Comparison of ENCODE assay signal across 22 mouse cellular contexts in the genomic region with DNA sequence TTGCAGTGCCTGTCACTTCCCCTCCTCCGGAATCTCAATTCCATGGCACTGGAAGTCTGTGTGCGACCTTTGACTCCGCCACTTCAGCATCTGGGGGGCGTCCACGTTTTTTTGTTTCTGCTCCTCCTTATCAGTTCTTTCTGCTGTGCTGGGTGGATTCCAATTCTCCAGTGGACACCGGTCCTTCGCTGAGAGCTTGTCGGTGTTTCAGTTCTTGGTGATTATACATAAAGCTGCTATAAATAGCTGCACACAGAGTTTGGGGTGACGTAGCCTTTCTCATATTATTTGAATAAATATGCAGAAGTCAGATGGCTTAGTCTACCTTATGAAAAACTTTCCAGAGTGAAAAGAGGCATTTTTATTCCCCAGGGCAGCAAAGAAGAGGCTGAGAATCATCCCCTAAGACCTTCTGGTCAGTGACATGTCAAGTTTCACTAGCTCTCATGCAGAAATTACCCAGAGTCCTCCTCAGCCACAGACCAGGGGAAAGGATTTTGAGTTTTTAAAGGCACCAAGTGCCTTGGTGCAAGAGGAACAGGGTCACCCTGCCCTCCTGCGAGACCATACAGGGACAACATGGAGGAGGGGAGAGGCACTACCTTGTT. TPM values are rescaled to one million over a fixed set of nuclear protein-coding genes. Genes with fewer than 3 reads are reported as not detected.
DNase-seq lines count a peak whose midpoint lies in the region; ATAC-seq and TF ChIP-seq lines count a peak whose summit lies in the region.
"Had no signal": no experiment of that assay in that cellular context is flagged by ENCODE, and none has a peak within 500 bp of the region (broad histone marks: within the 10 kb centered on the region; RNA-seq: fewer than 3 reads in every experiment).

No protein-coding gene starts in this region.

- no peak; the same call in 1 of the 2 replicates for TF ChIP-seq RAD21 in CH12.LX (IDR thresholded peaks at IDR 0.05; ENCODE audit: low read depth, low read length)

- peak; percentile 73 for ATAC-seq in heart, embryonic 14.5 days (ENCODE audit: insufficient number of reproducible peaks, insufficient read depth, low FRiP score, low read depth)
- ATAC-seq in lung, postnatal 0 days = no peak
- no peak for ATAC-seq in intestine, postnatal 0 days
- ATAC-seq: CD4-positive, CD25-positive, alpha-beta regulatory T cell, adult 4 months; forebrain, embryonic 16.5 days had no signal

- H3K36me3 ChIP-seq in heart, embryonic 14.5 days (ENCODE audit: control insufficient read depth, insufficient read depth, low read length) = no peaks in the 10 kb centered on the region
- no peaks in the 10 kb centered on the region for H3K36me3 ChIP-seq in lung, postnatal 0 days (ENCODE audit: insufficient read depth, low read length)
- peaks cover 0 to 7% of the 10 kb centered on the region in 2 experiments for H3K36me3 ChIP-seq in CH12.LX (replicated peaks in 1 of 2; ENCODE audit: control insufficient read depth in 1 of 2, insufficient read depth in 1 of 2, low read length in 1 of 2)
- H3K36me3 ChIP-seq in intestine, postnatal 0 days (ENCODE audit: control insufficient read depth, insufficient read depth) = no peaks in the 10 kb centered on the region
- H3K36me3 ChIP-seq: limb, embryonic 10.5 days; liver, embryonic 13.5 days; midbrain, embryonic 12.5 days had no signal

- no peaks in the 10 kb centered on the region for H3K9me3 ChIP-seq in heart, embryonic 14.5 days (ENCODE audit: control insufficient read depth, low read length)
- no peaks in the 10 kb centered on the region for H3K9me3 ChIP-seq in lung, postnatal 0 days (ENCODE audit: low read length)
- no peaks in the 10 kb centered on the region for H3K9me3 ChIP-seq in CH12.LX (replicated peaks; ENCODE audit: low read length)
- no peaks in the 10 kb centered on the region for H3K9me3 ChIP-seq in intestine, postnatal 0 days (ENCODE audit: control insufficient read depth)
- H3K9me3 ChIP-seq: limb, embryonic 10.5 days; liver, embryonic 13.5 days; midbrain, embryonic 12.5 days had no signal

- dilution Hi-C loops in CH12.LX (cut with MboI; ENCODE audit: extremely low pct_ligation_motif_present, extremely low pct_unique_long_range_greater_than_20kb, low sequenced_read_pairs) = no loop called here

- H3K27me3 ChIP-seq in heart, embryonic 14.5 days (ENCODE audit: control insufficient read depth, insufficient read depth, low read length) = no peaks in the 10 kb centered on the region
- H3K27me3 ChIP-seq in lung, postnatal 0 days (replicated peaks; ENCODE audit: insufficient read depth, low read length) = no peaks in the 10 kb centered on the region
- no peaks in the 10 kb centered on the region for H3K27me3 ChIP-seq in CH12.LX (replicated peaks)
- no peaks in the 10 kb centered on the region for H3K27me3 ChIP-seq in intestine, postnatal 0 days (replicated peaks; ENCODE audit: control insufficient read depth, insufficient read depth, low read length)
- H3K27me3 ChIP-seq: liver, embryonic 13.5 days had no signal

- no peak for TF ChIP-seq CTCF in lung, postnatal 0 days (IDR thresholded peaks at IDR 0.05)
- no peak for TF ChIP-seq CTCF in lung, adult 2 months (IDR thresholded peaks at IDR 0.05; ENCODE audit: insufficient read depth, low read length)
- no peak for TF ChIP-seq CTCF in CH12.LX (conservative IDR thresholded peaks at IDR 0.05 in 1 of 2, IDR thresholded peaks at IDR 0.05 in 1 of 2; ENCODE audit: low read depth in 2 of 2, low read length in 2 of 2)
- TF ChIP-seq CTCF in intestine, postnatal 0 days (IDR thresholded peaks at IDR 0.05; ENCODE audit: low read depth) = no peak

- H3K27ac ChIP-seq in heart, embryonic 14.5 days (replicated peaks in 1 of 2; ENCODE audit: control insufficient read depth in 1 of 2, insufficient read depth in 1 of 2, low read depth in 2 of 2, low read length in 2 of 2) = peak overlapping the region; percentile 86 to 87
- no peak overlapping the region for H3K27ac ChIP-seq in lung, postnatal 0 days (ENCODE audit: low read length)
- H3K27ac ChIP-seq in CH12.LX (ENCODE audit: insufficient read depth, low read depth) = peak overlapping the region; percentile 100
- H3K27ac ChIP-seq in intestine, postnatal 0 days (ENCODE audit: low read depth, low read length) = no peak overlapping the region
- H3K27ac ChIP-seq: gastrocnemius, adult 2 months; liver, embryonic 13.5 days; midbrain, embryonic 12.5 days had no signal

- no peak for TF ChIP-seq EP300 in lung, postnatal 0 days (IDR thresholded peaks at IDR 0.05)
- peak; percentile 96 for TF ChIP-seq EP300 in CH12.LX (IDR thresholded peaks at IDR 0.05; ENCODE audit: low read length)

- H3K79me2 ChIP-seq in CH12.LX (replicated peaks; ENCODE audit: control insufficient read depth, extremely low read depth, insufficient read depth, poor library complexity, severe bottlenecking) = no peaks in the 10 kb centered on the region; the same call in 1 of the 2 replicates

- H3K4me2 ChIP-seq in heart, embryonic 14.5 days (ENCODE audit: low read length) = peak overlapping the region; percentile 57
- H3K4me2 ChIP-seq in lung, postnatal 0 days (replicated peaks; ENCODE audit: low read depth, low read length) = no peak overlapping the region
- peak overlapping the region; percentile 81 for H3K4me2 ChIP-seq in CH12.LX (ENCODE audit: insufficient read depth, low read depth, poor library complexity, severe bottlenecking)
- H3K4me2 ChIP-seq in intestine, postnatal 0 days (replicated peaks; ENCODE audit: low read depth) = no peak overlapping the region
- H3K4me2 ChIP-seq: liver, embryonic 13.5 days; midbrain, embryonic 12.5 days had no signal

- 2% methylated on average over 10 of the region's 10 CpGs for WGBS in heart, embryonic 14.5 days
- WGBS in lung, postnatal 0 days = 23% methylated on average over 10 of the region's 10 CpGs
- 29% methylated on average over 10 of the region's 10 CpGs for WGBS in lung, adult 2 months
- WGBS in intestine, postnatal 0 days = 43% methylated on average over 10 of the region's 10 CpGs

- H3K4me3 ChIP-seq in heart, embryonic 14.5 days (ENCODE audit: control insufficient read depth in 1 of 2, insufficient read depth in 1 of 2, low read depth in 1 of 2, low read length in 2 of 2) = no peak overlapping the region
- no peak overlapping the region for H3K4me3 ChIP-seq in lung, postnatal 0 days (ENCODE audit: low read depth, low read length)
- no peak overlapping the region for H3K4me3 ChIP-seq in lung, adult 2 months (replicated peaks; ENCODE audit: extremely low read depth, low read depth, low read length)
- H3K4me3 ChIP-seq in CH12.LX (replicated peaks in 1 of 3; ENCODE audit: low read depth in 2 of 3, low read length in 2 of 3, poor library complexity in 1 of 3) = peak overlapping the region in 2 of 3 experiments; percentile 44 to 47
- no peak overlapping the region for H3K4me3 ChIP-seq in intestine, postnatal 0 days (ENCODE audit: low read depth, low read length)
- H3K4me3 ChIP-seq: gastrocnemius, adult 2 months; limb, embryonic 10.5 days; liver, embryonic 13.5 days; midbrain, embryonic 12.5 days had no signal

- in situ Hi-C loops in CH12.LX (cut with MboI; ENCODE audit: low pct_ligation_motif_present, low pct_unique_long_range_greater_than_20kb, low sequenced_read_pairs) = loop anchor here (25.0 kb wide), 1 partner anchor 805 kb away; no protein-coding TSS in a partner anchor

- intact Hi-C loops in heart, postnatal 14 days (cut with DNase I) = no loop called here

- no peak for TF ChIP-seq POLR2A in lung, adult 2 months (IDR thresholded peaks at IDR 0.05; ENCODE audit: borderline replicate concordance, extremely low read depth, low read depth, low read length)
- TF ChIP-seq POLR2A in CH12.LX (IDR thresholded peaks at IDR 0.05; ENCODE audit: low read depth, low read length) = peak; percentile 73

- no peak for DNase-seq in heart, postnatal 14 days
- peak; percentile 30 for DNase-seq in lung, postnatal 0 days (ENCODE audit: low spot score)
- DNase-seq in lung, adult 2 months = no peak
- peak; percentile 96 for DNase-seq in CH12.LX (ENCODE audit: extremely low read depth)
- no peak for DNase-seq in Muller cell, postnatal 12 days (ENCODE audit: inconsistent ontology term)
- no peak for DNase-seq in adrenal gland, adult 2 months
- DNase-seq: adrenal gland, postnatal 25 days; gastrocnemius, adult 2 months; kidney, adult 11 months; kidney, postnatal 4 days; liver, embryonic 13.5 days; lung, postnatal 36 days; right cerebral cortex, postnatal 14 days; thymus, adult 2 months had no signal

- H3K4me1 ChIP-seq in heart, embryonic 14.5 days (ENCODE audit: control insufficient read depth in 2 of 2, insufficient read depth in 2 of 2, low read length in 2 of 2) = peaks cover 23 to 30% of the 10 kb centered on the region in 2 experiments
- no peaks in the 10 kb centered on the region; the same call in 1 of the 2 replicates for H3K4me1 ChIP-seq in lung, postnatal 0 days (ENCODE audit: insufficient read depth, low read depth, low read length)
- peaks cover 20% of the 10 kb centered on the region for H3K4me1 ChIP-seq in lung, adult 2 months (ENCODE audit: control insufficient read depth, insufficient read depth, low read length)
- H3K4me1 ChIP-seq in CH12.LX (ENCODE audit: control insufficient read depth in 1 of 2, insufficient read depth in 2 of 2) = peaks cover 58 to 96% of the 10 kb centered on the region in 2 experiments
- peaks cover 7% of the 10 kb centered on the region; the same call in 1 of the 2 replicates for H3K4me1 ChIP-seq in intestine, postnatal 0 days (replicated peaks; ENCODE audit: control insufficient read depth, insufficient read depth, low read length)

- H3K9ac ChIP-seq in heart, embryonic 14.5 days (ENCODE audit: low read length) = peak overlapping the region; percentile 64
- no peak overlapping the region for H3K9ac ChIP-seq in lung, postnatal 0 days (replicated peaks; ENCODE audit: low read depth)
- H3K9ac ChIP-seq in CH12.LX (ENCODE audit: insufficient read depth, low read depth) = peak overlapping the region; percentile 93
- peak overlapping the region; percentile 11; the same call in 1 of the 2 replicates for H3K9ac ChIP-seq in intestine, postnatal 0 days (ENCODE audit: low read depth, low read length)
- H3K9ac ChIP-seq: liver, embryonic 13.5 days; midbrain, embryonic 12.5 days had no signal

TF ChIP-seq in CH12.LX, 34 proteins besides CTCF, POLR2A, EP300 and RAD21 (continues in another document):
- peak; percentile 72 for TF ChIP-seq CHD2 (IDR thresholded peaks at IDR 0.05; ENCODE audit: low read length)
- no peak for TF ChIP-seq SMC3 (IDR thresholded peaks at IDR 0.05; ENCODE audit: low read depth, low read length)
- peak; percentile 94 for TF ChIP-seq JUND (conservative IDR thresholded peaks at IDR 0.05; ENCODE audit: low read depth, low read length)

RNA-seq across cellular contexts. Expression of a gene that starts 37.6 kb away (rescaled TPM):
- 0.16 and 0.42 TPM in 2 replicates for polyA plus RNA-seq in heart, embryonic 14.5 days (2014; fragmentation: Nextera tagmentation; extraction: Ambion mirVana)
- not detected for total RNA-seq in heart, postnatal 14 days (2021)
- polyA plus RNA-seq in lung, postnatal 0 days (2015; fragmentation: Nextera tagmentation; extraction: Ambion mirVana) = 0.30 and 0.54 TPM in 2 replicates
- polyA plus RNA-seq in lung, adult 2 months (2012; rRNA removed) = 0.30 and 0.37 TPM in 2 replicates
- 0.17 and 0.25 TPM in 2 replicates for total RNA-seq in CH12.LX (2012; rRNA removed)
- total RNA-seq in CH12.LX (2014; rRNA removed) = not detected in 2 replicates
- polyA plus RNA-seq in CH12.LX (2012; ENCODE audit: insufficient read length, low read depth) = 0.20 and 0.53 TPM in 2 replicates
- polyA plus RNA-seq in intestine, postnatal 0 days (2015; fragmentation: Nextera tagmentation; extraction: Ambion mirVana) = 0.12 TPM in 1 of 2 replicates, not detected in the other
- total RNA-seq in adrenal gland, adult 2 months (2021) = not detected
- polyA plus RNA-seq in adrenal gland, adult 2 months (2012; rRNA removed) = 0.19 TPM in 1 of 2 replicates, not detected in the other
- total RNA-seq: adrenal gland, postnatal 25 days; hematopoietic stem cell, adult 5-6 weeks; left cerebral cortex, adult 18-20 months had no signal
- polyA plus RNA-seq: liver, embryonic 13.5 days; thymus, adult 2 months had no signal

Comparison
In these comparisons a context has a peak if more than half of its experiments do, and no peak if none do; other contexts are left out.
1. DNase-seq: peak in lung, postnatal 0 days (single experiment) and CH12.LX (single experiment); none in heart, postnatal 14 days (0 of 2), lung, adult 2 months (single experiment), Muller cell, postnatal 12 days (single experiment) and adrenal gland, adult 2 months (single experiment).
2. H3K27ac ChIP-seq: peak in heart, embryonic 14.5 days (2 of 2) and CH12.LX (single experiment); none in lung, postnatal 0 days (single experiment) and intestine, postnatal 0 days (single experiment).
3. H3K4me2 ChIP-seq: peak in heart, embryonic 14.5 days (single experiment) and CH12.LX (single experiment); none in lung, postnatal 0 days (single experiment) and intestine, postnatal 0 days (single experiment).
4. H3K4me3 ChIP-seq: peak in CH12.LX (2 of 3); none in heart, embryonic 14.5 days (0 of 2), lung, postnatal 0 days (single experiment), lung, adult 2 months (single experiment) and intestine, postnatal 0 days (single experiment).